In the genomic region with DNA sequence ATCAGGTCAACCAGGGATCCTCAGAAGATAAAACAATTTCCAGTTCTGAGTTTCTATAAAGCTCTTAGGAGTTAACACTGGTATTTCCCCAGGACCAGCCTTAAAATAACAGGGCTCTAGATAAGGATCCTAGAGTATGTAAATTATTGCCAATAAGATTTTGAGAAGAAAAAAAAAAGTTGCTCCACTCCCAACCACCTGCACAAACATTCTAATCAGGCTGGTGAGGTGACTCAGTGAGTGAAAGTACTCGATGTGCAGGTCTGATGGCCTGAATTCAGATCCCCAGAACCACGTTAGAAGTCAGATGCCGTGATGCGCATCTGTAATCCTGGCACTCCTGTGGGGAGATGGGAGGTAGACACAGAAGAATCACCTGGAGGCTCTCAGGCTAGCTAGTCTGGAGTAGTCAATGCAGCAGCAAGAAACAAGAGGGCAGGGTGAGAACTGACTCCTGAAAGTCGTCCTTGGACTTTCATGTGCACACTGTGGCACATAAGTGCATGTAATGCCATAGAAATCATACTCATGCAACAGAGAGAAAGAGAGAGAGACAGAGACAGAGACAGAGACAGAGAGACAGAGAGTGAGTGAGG, we compare ENCODE assay signal across 24 mouse cellular contexts. TPM values are rescaled to one million over a fixed set of nuclear protein-coding genes. Genes with fewer than 3 reads are reported as not detected.
DNase-seq lines count a peak whose midpoint lies in the region; ATAC-seq and TF ChIP-seq lines count a peak whose summit lies in the region.
"Had no signal": no experiment of that assay in that cellular context is flagged by ENCODE, and none has a peak within 500 bp of the region (broad histone marks: within the 10 kb centered on the region; RNA-seq: fewer than 3 reads in every experiment).

No protein-coding gene starts in this region.

- no peak for TF ChIP-seq CTCF in testis, adult 2 months (IDR thresholded peaks at IDR 0.05; ENCODE audit: control insufficient read depth, insufficient read depth, insufficient replicate concordance, low read depth, low read length)
- no peak for TF ChIP-seq CTCF in stomach, postnatal 0 days (IDR thresholded peaks at IDR 0.05; ENCODE audit: low read depth)

- peak overlapping the region; percentile 60; the same call in 1 of the 2 replicates for H3K27ac ChIP-seq in intestine, embryonic 16.5 days (ENCODE audit: low read length)
- H3K27ac ChIP-seq in intestine, embryonic 15.5 days, result no peak overlapping the region
- peak overlapping the region; percentile 68 for H3K27ac ChIP-seq in testis, adult 2 months (ENCODE audit: control insufficient read depth, insufficient read depth, low read depth, low read length)
- peak overlapping the region; percentile 76 for H3K27ac ChIP-seq in stomach, postnatal 0 days (replicated peaks)
- H3K27ac ChIP-seq: forebrain, embryonic 10.5 days; limb, embryonic 10.5 days; liver, embryonic 12.5 days had no signal

- no peak overlapping the region for H3K4me3 ChIP-seq in intestine, embryonic 16.5 days (ENCODE audit: low read length)
- no peak overlapping the region for H3K4me3 ChIP-seq in intestine, embryonic 15.5 days (replicated peaks)
- H3K4me3 ChIP-seq in testis, adult 2 months (ENCODE audit: control insufficient read depth, low read depth, low read length), result no peak overlapping the region
- H3K4me3 ChIP-seq in stomach, postnatal 0 days (ENCODE audit: low read depth, low read length), result no peak overlapping the region
- H3K4me3 ChIP-seq: forebrain, embryonic 10.5 days; heart, embryonic 12.5 days; limb, embryonic 10.5 days; liver, embryonic 12.5 days had no signal

- H3K36me3 ChIP-seq in intestine, embryonic 16.5 days (ENCODE audit: control insufficient read depth, insufficient read depth, low read length), result peaks cover 11% of the 10 kb centered on the region
- peaks cover 13% of the 10 kb centered on the region for H3K36me3 ChIP-seq in intestine, embryonic 15.5 days
- H3K36me3 ChIP-seq in testis, adult 2 months (ENCODE audit: control insufficient read depth, insufficient read depth, low read length), result no peaks in the 10 kb centered on the region
- peaks cover 12% of the 10 kb centered on the region; the same call in 1 of the 2 replicates for H3K36me3 ChIP-seq in stomach, postnatal 0 days (ENCODE audit: control insufficient read depth, insufficient read depth, low read length)
- H3K36me3 ChIP-seq: heart, embryonic 12.5 days; limb, embryonic 10.5 days; liver, embryonic 12.5 days had no signal

- intact Hi-C loops in left cerebral cortex, postnatal 36 days (cut with DNase I), result no loop called here

- no peaks in the 10 kb centered on the region for H3K27me3 ChIP-seq in intestine, embryonic 16.5 days (replicated peaks; ENCODE audit: control insufficient read depth, insufficient read depth, low read length)
- H3K27me3 ChIP-seq in intestine, embryonic 15.5 days (replicated peaks), result no peaks in the 10 kb centered on the region
- H3K27me3 ChIP-seq in testis, adult 2 months (ENCODE audit: control insufficient read depth, insufficient read depth, low read length), result no peaks in the 10 kb centered on the region
- H3K27me3 ChIP-seq in stomach, postnatal 0 days (ENCODE audit: control insufficient read depth, insufficient read depth, low read length), result no peaks in the 10 kb centered on the region
- H3K27me3 ChIP-seq: heart, embryonic 12.5 days; liver, embryonic 12.5 days had no signal

- no peak for DNase-seq in testis, postnatal 14 days (ENCODE audit: low spot score)
- DNase-seq in induced T-regulatory cell, adult 2 months (ENCODE audit: low read depth), result peak; percentile 47
- DNase-seq in stomach, postnatal 0 days (ENCODE audit: low spot score), result peak; percentile 66
- DNase-seq in left cerebral cortex, postnatal 36 days (ENCODE audit: low spot score in 2 of 2), result no peak
- DNase-seq: adrenal gland, postnatal 36 days; cerebellum, postnatal 14 days; gastrocnemius, postnatal 36 days; kidney, postnatal 10 days; thymus, adult 2 months had no signal

- TF ChIP-seq EP300 in stomach, postnatal 0 days (optimal IDR thresholded peaks at IDR 0.05), result no peak

- peaks cover 28% of the 10 kb centered on the region for H3K4me1 ChIP-seq in intestine, embryonic 16.5 days (ENCODE audit: control insufficient read depth, insufficient read depth, low read length)
- peaks cover 16% of the 10 kb centered on the region for H3K4me1 ChIP-seq in intestine, embryonic 15.5 days (replicated peaks)
- H3K4me1 ChIP-seq in testis, adult 2 months (ENCODE audit: control insufficient read depth, insufficient read depth, low read length), result no peaks in the 10 kb centered on the region; the same call in 1 of the 2 replicates
- peaks cover 5% of the 10 kb centered on the region; the same call in 1 of the 2 replicates for H3K4me1 ChIP-seq in stomach, postnatal 0 days (replicated peaks; ENCODE audit: control insufficient read depth, insufficient read depth)
- H3K4me1 ChIP-seq: forebrain, embryonic 10.5 days; limb, embryonic 10.5 days; liver, embryonic 12.5 days had no signal

- 75% methylated on average over 5 of the region's 5 CpGs for WGBS in intestine, embryonic 16.5 days
- WGBS in intestine, embryonic 15.5 days, result 70% methylated on average over 5 of the region's 5 CpGs
- WGBS in stomach, postnatal 0 days, result 53% methylated on average over 5 of the region's 5 CpGs

- no peak overlapping the region for H3K4me2 ChIP-seq in intestine, embryonic 16.5 days (ENCODE audit: low read depth, low read length)
- no peak overlapping the region for H3K4me2 ChIP-seq in intestine, embryonic 15.5 days (replicated peaks)
- H3K4me2 ChIP-seq in stomach, postnatal 0 days (replicated peaks; ENCODE audit: low read depth), result no peak overlapping the region
- H3K4me2 ChIP-seq: heart, embryonic 12.5 days; liver, embryonic 12.5 days had no signal

- H3K9me3 ChIP-seq in intestine, embryonic 16.5 days (ENCODE audit: control insufficient read depth, low read length), result no peaks in the 10 kb centered on the region
- no peaks in the 10 kb centered on the region for H3K9me3 ChIP-seq in intestine, embryonic 15.5 days
- H3K9me3 ChIP-seq in stomach, postnatal 0 days (ENCODE audit: control insufficient read depth, low read length), result no peaks in the 10 kb centered on the region
- H3K9me3 ChIP-seq: forebrain, embryonic 10.5 days; heart, embryonic 12.5 days; limb, embryonic 10.5 days; liver, embryonic 12.5 days had no signal

- H3K9ac ChIP-seq in intestine, embryonic 16.5 days (ENCODE audit: low read depth, low read length), result no peak overlapping the region
- H3K9ac ChIP-seq in intestine, embryonic 15.5 days, result no peak overlapping the region
- H3K9ac ChIP-seq in stomach, postnatal 0 days (ENCODE audit: low read length), result no peak overlapping the region
- H3K9ac ChIP-seq: heart, embryonic 12.5 days; liver, embryonic 12.5 days had no signal

- ATAC-seq in intestine, embryonic 16.5 days, result no peak
- no peak for ATAC-seq in intestine, embryonic 15.5 days
- peak; percentile 58 for ATAC-seq in stomach, postnatal 0 days (ENCODE audit: low FRiP score, low TSS enrichment)
- no peak for ATAC-seq in megakaryocyte progenitor cell, adult 5-6 weeks (replicated peaks; ENCODE audit: poor library complexity)
- ATAC-seq: liver, embryonic 12.5 days had no signal

- TF ChIP-seq POLR2A in testis, adult 2 months (IDR thresholded peaks at IDR 0.05; ENCODE audit: control insufficient read depth, low read depth, low read length), result no peak

RNA-seq across cellular contexts. Expression of a gene that starts 11.9 kb away (rescaled TPM):
- 0.97 and 1.0 TPM in 2 replicates for polyA plus RNA-seq in intestine, embryonic 16.5 days (2015; fragmentation: Nextera tagmentation; extraction: Ambion mirVana)
- 0.88 and 0.98 TPM in 2 replicates for polyA plus RNA-seq in intestine, embryonic 15.5 days (2015; fragmentation: Nextera tagmentation; extraction: Ambion mirVana)
- 2.8 and 3.3 TPM in 2 replicates for polyA plus RNA-seq in testis, adult 2 months (2012; rRNA removed)
- 0.71 and 0.84 TPM in 2 replicates for polyA plus RNA-seq in stomach, postnatal 0 days (2015; fragmentation: Nextera tagmentation; extraction: Ambion mirVana)
- 1 to 10 TPM; 7.9 to 8.5 TPM for total RNA-seq in left cerebral cortex, postnatal 36 days (2021)
- 74.6 and 105 TPM in 2 replicates for total RNA-seq in megakaryocyte progenitor cell, adult 5-6 weeks (2015)
- 41.8 and 52.4 TPM in 2 replicates for total RNA-seq in megakaryocyte progenitor cell, adult 5-6 weeks (2017)

RNA-seq across cellular contexts. Expression of a gene that starts 28.8 kb away (rescaled TPM):
- 9.9 and 11.1 TPM in 2 replicates for polyA plus RNA-seq in intestine, embryonic 16.5 days (2015; fragmentation: Nextera tagmentation; extraction: Ambion mirVana)
- polyA plus RNA-seq in intestine, embryonic 15.5 days (2015; fragmentation: Nextera tagmentation; extraction: Ambion mirVana), result 15.0 and 15.5 TPM in 2 replicates
- 5.7 and 6.0 TPM in 2 replicates for polyA plus RNA-seq in testis, adult 2 months (2012; rRNA removed)
- polyA plus RNA-seq in stomach, postnatal 0 days (2015; fragmentation: Nextera tagmentation; extraction: Ambion mirVana), result 6.2 and 7.1 TPM in 2 replicates
- 10 to 100 TPM; 32.9 to 35.5 TPM for total RNA-seq in left cerebral cortex, postnatal 36 days (2021)
- 41.4 and 46.5 TPM in 2 replicates for total RNA-seq in megakaryocyte progenitor cell, adult 5-6 weeks (2015)
- total RNA-seq in megakaryocyte progenitor cell, adult 5-6 weeks (2017), result 38.9 and 39.0 TPM in 2 replicates

RNA-seq across cellular contexts. Expression of a gene that starts 44.8 kb away (rescaled TPM):
- not detected in 2 replicates for polyA plus RNA-seq in intestine, embryonic 16.5 days (2015; fragmentation: Nextera tagmentation; extraction: Ambion mirVana)
- not detected in 2 replicates for polyA plus RNA-seq in intestine, embryonic 15.5 days (2015; fragmentation: Nextera tagmentation; extraction: Ambion mirVana)
- 0.02 TPM in 2 replicates for polyA plus RNA-seq in testis, adult 2 months (2012; rRNA removed)
- not detected in 2 replicates for polyA plus RNA-seq in stomach, postnatal 0 days (2015; fragmentation: Nextera tagmentation; extraction: Ambion mirVana)
- total RNA-seq in left cerebral cortex, postnatal 36 days (2021), result not detected
- total RNA-seq in megakaryocyte progenitor cell, adult 5-6 weeks (2015), result not detected in 2 replicates
- total RNA-seq in megakaryocyte progenitor cell, adult 5-6 weeks (2017), result not detected in 2 replicates
- total RNA-seq: adrenal gland, postnatal 36 days; gastrocnemius, postnatal 36 days; hematopoietic stem cell, adult 5-6 weeks; layer of hippocampus, postnatal 10 days; midbrain, postnatal 0 days had no signal
- polyA plus RNA-seq: embryonic facial prominence, embryonic 11.5 days; forebrain, embryonic 10.5 days; heart, embryonic 12.5 days; inflammation-experienced regulatory T-cells, adult 6 months; limb, embryonic 10.5 days; liver, embryonic 12.5 days; midbrain, postnatal 0 days; neural tube, embryonic 14.5 days had no signal

RNA-seq across cellular contexts. Expression of a gene that starts 55.2 kb away (rescaled TPM):
- not detected in 2 replicates for polyA plus RNA-seq in intestine, embryonic 16.5 days (2015; fragmentation: Nextera tagmentation; extraction: Ambion mirVana)
- not detected in 2 replicates for polyA plus RNA-seq in intestine, embryonic 15.5 days (2015; fragmentation: Nextera tagmentation; extraction: Ambion mirVana)
- not detected in 2 replicates for polyA plus RNA-seq in testis, adult 2 months (2012; rRNA removed)
- not detected in 2 replicates for polyA plus RNA-seq in stomach, postnatal 0 days (2015; fragmentation: Nextera tagmentation; extraction: Ambion mirVana)
- not detected for total RNA-seq in left cerebral cortex, postnatal 36 days (2021)
- not detected in 2 replicates for total RNA-seq in megakaryocyte progenitor cell, adult 5-6 weeks (2015)
- not detected in 2 replicates for total RNA-seq in megakaryocyte progenitor cell, adult 5-6 weeks (2017)
- total RNA-seq: adrenal gland, postnatal 36 days; gastrocnemius, postnatal 36 days; hematopoietic stem cell, adult 5-6 weeks; layer of hippocampus, postnatal 10 days; midbrain, postnatal 0 days had no signal
- polyA plus RNA-seq: activated CD4-positive, CD25-positive, alpha-beta regulatory T cell, adult 4 months; embryonic facial prominence, embryonic 11.5 days; forebrain, embryonic 10.5 days; heart, embryonic 12.5 days; inflammation-experienced regulatory T-cells, adult 6 months; limb, embryonic 10.5 days; liver, embryonic 12.5 days; midbrain, postnatal 0 days; neural tube, embryonic 14.5 days; thymus, adult 2 months had no signal

Comparison
In these comparisons a context has a peak if more than half of its experiments do, and no peak if none do; other contexts are left out.
1. DNase-seq: peak in induced T-regulatory cell, adult 2 months (single experiment) and stomach, postnatal 0 days (single experiment); none in testis, postnatal 14 days (single experiment) and left cerebral cortex, postnatal 36 days (0 of 2).